Mouse (Mus musculus): ENCODE measurements around the gene Rab12. TPM values are rescaled to one million over a fixed set of nuclear protein-coding genes. Genes with fewer than 3 reads are reported as not detected.
"Not testable (repeated sequence)": the region's sequence is repeated elsewhere in the genome, so short reads cannot be mapped to it uniquely, and the experiment has no call there.

The Rab12 gene
- polyA plus RNA-seq (2016; fragmentation: Nextera tagmentation; extraction: Ambion mirVana) = 59.8 and 61.0 TPM in 2 replicates

GRCm38 (mm10) chr17:66519554-66520553, at the start of gene Rab12:
Gene Rab12, minus strand, starts transcription at chr17:66519729.
- peak within 1 kb of the TSS; percentile 96 for H3K4me3 ChIP-seq
- peak within 1 kb of the TSS; percentile 71 for H3K27ac ChIP-seq
- no peaks in the 10 kb centered on the region for H3K36me3 ChIP-seq
- peaks cover 21% of the 10 kb centered on the region for H3K4me1 ChIP-seq
- peak within 1 kb of the TSS; percentile 70 for H3K4me2 ChIP-seq (replicated peaks)
- WGBS = 14% methylated on average over 47 of the region's 71 CpGs
- peak; percentile 93 for ATAC-seq (ENCODE audit: low FRiP score)
- H3K27me3 ChIP-seq = no peaks in the 10 kb centered on the region
- H3K9ac ChIP-seq = peak within 1 kb of the TSS; percentile 99
- H3K9me3 ChIP-seq (replicated peaks) = no peaks in the 10 kb centered on the region

GRCm38 (mm10) chr17:66564213-66564612, 44.7 kb upstream of the Rab12 start:
- Histone ChIP-seq H3K27me3 (no peaks in the 10 kb centered on the region), H3K36me3 (no peaks in the 10 kb centered on the region), H3K4me2 (replicated peaks) (no peak overlapping the region), H3K9ac (no peak overlapping the region), H3K4me3 (no peak overlapping the region), H3K27ac (no peak overlapping the region), H3K4me1 (no peaks in the 10 kb centered on the region), H3K9me3 (replicated peaks) (no peaks in the 10 kb centered on the region)
- ATAC-seq (ENCODE audit: low FRiP score) = no peak
- 63% methylated on average over 7 of the region's 7 CpGs for WGBS

- 69% methylated on average over 1 of the region's 1 CpGs for WGBS
- no peaks in the 10 kb centered on the region for H3K4me1 ChIP-seq
- ATAC-seq (ENCODE audit: low FRiP score) = no peak
Measured at GRCm38 (mm10) chr17:66563551-66563950, 44.0 kb upstream of the Rab12 start.

GRCm38 (mm10) chr17:66561380-66561779, 41.9 kb upstream of the Rab12 start:
- H3K4me3 ChIP-seq = no peak overlapping the region
- no peak overlapping the region for H3K9ac ChIP-seq
- no peak for ATAC-seq (ENCODE audit: low FRiP score)
- no peaks in the 10 kb centered on the region for H3K9me3 ChIP-seq (replicated peaks)
- WGBS = 80% methylated on average over 2 of the region's 2 CpGs
- no peaks in the 10 kb centered on the region for H3K4me1 ChIP-seq
- no peak overlapping the region for H3K27ac ChIP-seq
- H3K27me3 ChIP-seq = no peaks in the 10 kb centered on the region
- no peak overlapping the region for H3K4me2 ChIP-seq (replicated peaks)
- no peaks in the 10 kb centered on the region for H3K36me3 ChIP-seq

More at GRCm38 (mm10) chr17:66563551-66563950, 44.0 kb upstream of the Rab12 start:
- Histone ChIP-seq H3K9ac (no peak overlapping the region), H3K4me2 (replicated peaks) (no peak overlapping the region), H3K27ac (no peak overlapping the region), H3K4me3 (no peak overlapping the region), H3K9me3 (replicated peaks) (no peaks in the 10 kb centered on the region), H3K27me3 (no peaks in the 10 kb centered on the region), H3K36me3 (no peaks in the 10 kb centered on the region)

- Histone ChIP-seq H3K36me3 (no peaks in the 10 kb centered on the region), H3K27ac (no peak overlapping the region), H3K27me3 (no peaks in the 10 kb centered on the region), H3K4me3 (no peak overlapping the region), H3K9ac (no peak overlapping the region), H3K4me2 (replicated peaks) (no peak overlapping the region), H3K9me3 (replicated peaks) (no peaks in the 10 kb centered on the region), H3K4me1 (no peaks in the 10 kb centered on the region)
- WGBS = 91% methylated on average over 17 of the region's 17 CpGs
- no peak for ATAC-seq (ENCODE audit: low FRiP score)
Measured at GRCm38 (mm10) chr17:66558404-66559317, 39.1 kb upstream of the Rab12 start.

GRCm38 (mm10) chr17:66552690-66553089, 33.2 kb upstream of the Rab12 start:
- 82% methylated on average over 4 of the region's 4 CpGs for WGBS
- no peak for ATAC-seq (ENCODE audit: low FRiP score)
- Histone ChIP-seq H3K27me3 (no peaks in the 10 kb centered on the region), H3K9me3 (replicated peaks) (peaks cover 5% of the 10 kb centered on the region), H3K27ac (no peak overlapping the region), H3K36me3 (no peaks in the 10 kb centered on the region), H3K4me2 (replicated peaks) (no peak overlapping the region), H3K4me1 (no peaks in the 10 kb centered on the region), H3K4me3 (no peak overlapping the region), H3K9ac (no peak overlapping the region)

GRCm38 (mm10) chr17:66550486-66550885, 31.0 kb upstream of the Rab12 start:
- WGBS = 88% methylated on average over 5 of the region's 5 CpGs
- Histone ChIP-seq H3K36me3 (no peaks in the 10 kb centered on the region), H3K27ac (no peak overlapping the region), H3K4me1 (no peaks in the 10 kb centered on the region), H3K4me2 (replicated peaks) (no peak overlapping the region), H3K9me3 (replicated peaks) (peaks cover 5% of the 10 kb centered on the region), H3K4me3 (no peak overlapping the region), H3K9ac (no peak overlapping the region), H3K27me3 (no peaks in the 10 kb centered on the region)
- ATAC-seq (ENCODE audit: low FRiP score) = no peak

- H3K9me3 ChIP-seq (replicated peaks) = peaks cover 4% of the 10 kb centered on the region
- no peaks in the 10 kb centered on the region for H3K4me1 ChIP-seq
- H3K27ac ChIP-seq = no peak overlapping the region
- WGBS = 90% methylated on average over 1 of the region's 1 CpGs
- no peaks in the 10 kb centered on the region for H3K27me3 ChIP-seq
- no peak overlapping the region for H3K9ac ChIP-seq
- no peak overlapping the region for H3K4me2 ChIP-seq (replicated peaks)
- no peak overlapping the region for H3K4me3 ChIP-seq
- no peaks in the 10 kb centered on the region for H3K36me3 ChIP-seq
- no peak for ATAC-seq (ENCODE audit: low FRiP score)
Measured at GRCm38 (mm10) chr17:66532285-66532684, 12.8 kb upstream of the Rab12 start.

- no peak for ATAC-seq (ENCODE audit: low FRiP score)
- no peak overlapping the region for H3K4me3 ChIP-seq
- no peaks in the 10 kb centered on the region for H3K9me3 ChIP-seq (replicated peaks)
- 83% methylated on average over 5 of the region's 5 CpGs for WGBS
- H3K4me1 ChIP-seq = peaks cover 5% of the 10 kb centered on the region
- no peak overlapping the region for H3K4me2 ChIP-seq (replicated peaks)
- no peak overlapping the region for H3K9ac ChIP-seq
- no peaks in the 10 kb centered on the region for H3K36me3 ChIP-seq
- no peaks in the 10 kb centered on the region for H3K27me3 ChIP-seq
- H3K27ac ChIP-seq = no peak overlapping the region
Measured at GRCm38 (mm10) chr17:66523396-66523795, 3.9 kb upstream of the Rab12 start.

GRCm38 (mm10) chr17:66522631-66523030, 3.1 kb upstream of the Rab12 start:
- peaks cover 10% of the 10 kb centered on the region for H3K4me1 ChIP-seq
- WGBS = 90% methylated on average over 1 of the region's 1 CpGs
- ATAC-seq (ENCODE audit: low FRiP score); H3K36me3 ChIP-seq; H3K4me2 ChIP-seq (replicated peaks); H3K27me3 ChIP-seq; H3K27ac ChIP-seq; H3K4me3 ChIP-seq; H3K9me3 ChIP-seq (replicated peaks); H3K9ac ChIP-seq: not testable (repeated sequence)

- Histone ChIP-seq H3K9me3 (replicated peaks) (no peaks in the 10 kb centered on the region), H3K27me3 (no peaks in the 10 kb centered on the region), H3K27ac (peak overlapping the region; percentile 71), H3K4me1 (peaks cover 21% of the 10 kb centered on the region), H3K4me2 (replicated peaks) (peak overlapping the region; percentile 70), H3K36me3 (no peaks in the 10 kb centered on the region), H3K9ac (peak overlapping the region; percentile 99), H3K4me3 (peak overlapping the region; percentile 96)
- peak; percentile 76 for ATAC-seq (ENCODE audit: low FRiP score)
- under 1% methylated on average over 53 of the region's 57 CpGs for WGBS
Measured at GRCm38 (mm10) chr17:66518877-66519553, 514 bp downstream of the Rab12 start.
